Mouse (Mus musculus): ENCODE results near the gene Nadk. TPM values are rescaled to one million over a fixed set of nuclear protein-coding genes. Genes with fewer than 3 reads are reported as not detected.
"Not testable (repeated sequence)": the region's sequence is repeated elsewhere in the genome, so short reads cannot be mapped to it uniquely, and the experiment has no call there.

The Nadk gene
- polyA plus RNA-seq, 1 experiment from 2014 or later = 86.9 TPM

DNA sequence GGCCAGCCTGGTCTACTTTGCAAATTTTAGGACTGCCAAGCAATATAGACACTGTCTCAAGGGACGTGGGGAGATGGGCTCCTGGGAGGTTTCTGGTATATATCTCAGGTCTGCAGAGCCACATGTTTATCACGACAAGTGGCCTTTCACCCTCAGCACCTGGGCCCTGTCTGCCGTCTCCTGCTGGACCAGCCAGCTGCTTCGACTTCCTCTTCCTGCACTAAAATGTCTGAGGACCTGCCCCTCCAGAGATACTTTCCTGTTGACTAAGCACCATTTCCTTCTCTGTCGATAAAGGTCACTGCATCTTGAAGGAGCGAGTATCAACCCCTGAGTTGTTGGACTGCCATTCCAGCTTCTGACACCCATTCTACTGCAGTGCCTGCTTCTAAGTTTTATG lies 2.7 kb upstream of the Nadk start:
- WGBS = 82% methylated on average over 6 of the region's 6 CpGs
- Histone ChIP-seq H3K4me1 (peaks cover 20% of the 10 kb centered on the region), H3K36me3 (peaks cover 61% of the 10 kb centered on the region), H3K9me3 (no peaks in the 10 kb centered on the region), H3K27ac (no peak overlapping the region), H3K27me3 (replicated peaks) (no peaks in the 10 kb centered on the region), H3K4me3 (no peak overlapping the region), H3K9ac (no peak overlapping the region), H3K4me2 (replicated peaks) (no peak overlapping the region)
- ATAC-seq (ENCODE audit: low FRiP score, low read depth) = no peak

DNA sequence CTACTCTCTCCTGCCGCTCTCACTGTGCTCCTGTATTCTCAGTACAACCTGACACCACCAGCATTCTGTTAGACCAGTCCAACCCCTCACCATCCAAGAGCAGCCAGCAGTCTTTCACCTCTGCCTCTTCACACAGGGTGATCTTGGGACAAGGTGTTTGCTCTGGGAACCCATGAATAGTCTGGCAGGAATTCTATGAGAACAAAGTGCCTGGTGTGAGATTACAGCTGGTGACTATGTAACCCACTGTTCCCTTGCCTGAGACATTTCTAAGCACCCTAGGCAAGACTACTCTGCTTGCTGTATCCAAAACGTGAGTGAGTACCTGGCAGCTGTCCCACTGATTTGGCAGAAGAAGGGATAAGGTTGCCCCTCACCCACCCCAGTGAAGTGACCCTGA lies 1.2 kb upstream of the Nadk start:
- no peaks in the 10 kb centered on the region for H3K9me3 ChIP-seq
- H3K4me3 ChIP-seq = no peak overlapping the region
- ATAC-seq (ENCODE audit: low FRiP score, low read depth) = no peak
- H3K36me3 ChIP-seq = peaks cover 46% of the 10 kb centered on the region
- no peak overlapping the region for H3K4me2 ChIP-seq (replicated peaks)
- H3K9ac ChIP-seq = no peak overlapping the region
- H3K4me1 ChIP-seq = peaks cover 27% of the 10 kb centered on the region
- no peak overlapping the region for H3K27ac ChIP-seq
- WGBS = 66% methylated on average over 2 of the region's 2 CpGs
- H3K27me3 ChIP-seq (replicated peaks) = no peaks in the 10 kb centered on the region

DNA sequence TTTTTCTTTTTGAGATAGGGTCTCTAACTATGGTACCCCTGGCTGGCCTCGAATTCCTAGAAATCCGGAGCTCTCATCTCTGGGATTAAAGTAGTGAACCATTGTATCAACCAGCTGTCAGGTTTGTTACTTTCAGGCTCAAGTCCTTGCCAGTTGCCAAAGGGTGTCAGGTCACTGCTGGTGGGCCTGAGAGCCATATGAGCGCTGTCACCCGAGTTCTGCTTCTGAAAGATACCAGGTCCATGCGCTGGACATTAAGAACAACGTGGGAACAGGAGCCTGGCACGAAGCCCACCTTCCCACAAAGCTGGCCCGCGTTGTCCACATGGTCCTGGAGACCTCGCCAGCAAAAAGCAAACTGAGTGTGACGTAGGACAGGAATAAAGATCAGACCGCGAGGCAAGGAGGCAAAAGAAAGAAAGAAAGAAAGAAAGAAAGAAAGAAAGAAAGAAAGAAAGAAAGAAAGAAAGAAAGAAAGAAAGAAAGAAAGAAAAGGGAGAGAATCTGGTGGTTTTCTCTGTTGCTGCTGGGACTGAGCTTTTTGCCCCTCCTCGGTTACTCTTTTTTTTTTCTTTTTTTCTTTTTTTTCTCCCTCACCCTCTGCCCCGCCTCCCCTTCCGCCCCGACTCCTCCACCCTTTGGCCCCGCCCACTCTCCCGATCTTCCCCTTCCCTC lies 684 bp downstream of the Nadk start:
- Histone ChIP-seq H3K36me3 (peaks cover 31% of the 10 kb centered on the region), H3K9ac (peak overlapping the region; percentile 79; the same call in 1 of the 2 replicates), H3K4me1 (peaks cover 27% of the 10 kb centered on the region), H3K27ac (peak overlapping the region; percentile 71), H3K4me3 (peak overlapping the region; percentile 88), H3K4me2 (replicated peaks) (peak overlapping the region; percentile 89), H3K27me3 (replicated peaks) (no peaks in the 10 kb centered on the region), H3K9me3 (no peaks in the 10 kb centered on the region)
- no peak for ATAC-seq (ENCODE audit: low FRiP score, low read depth)
- WGBS = 5% methylated on average over 18 of the region's 19 CpGs

DNA sequence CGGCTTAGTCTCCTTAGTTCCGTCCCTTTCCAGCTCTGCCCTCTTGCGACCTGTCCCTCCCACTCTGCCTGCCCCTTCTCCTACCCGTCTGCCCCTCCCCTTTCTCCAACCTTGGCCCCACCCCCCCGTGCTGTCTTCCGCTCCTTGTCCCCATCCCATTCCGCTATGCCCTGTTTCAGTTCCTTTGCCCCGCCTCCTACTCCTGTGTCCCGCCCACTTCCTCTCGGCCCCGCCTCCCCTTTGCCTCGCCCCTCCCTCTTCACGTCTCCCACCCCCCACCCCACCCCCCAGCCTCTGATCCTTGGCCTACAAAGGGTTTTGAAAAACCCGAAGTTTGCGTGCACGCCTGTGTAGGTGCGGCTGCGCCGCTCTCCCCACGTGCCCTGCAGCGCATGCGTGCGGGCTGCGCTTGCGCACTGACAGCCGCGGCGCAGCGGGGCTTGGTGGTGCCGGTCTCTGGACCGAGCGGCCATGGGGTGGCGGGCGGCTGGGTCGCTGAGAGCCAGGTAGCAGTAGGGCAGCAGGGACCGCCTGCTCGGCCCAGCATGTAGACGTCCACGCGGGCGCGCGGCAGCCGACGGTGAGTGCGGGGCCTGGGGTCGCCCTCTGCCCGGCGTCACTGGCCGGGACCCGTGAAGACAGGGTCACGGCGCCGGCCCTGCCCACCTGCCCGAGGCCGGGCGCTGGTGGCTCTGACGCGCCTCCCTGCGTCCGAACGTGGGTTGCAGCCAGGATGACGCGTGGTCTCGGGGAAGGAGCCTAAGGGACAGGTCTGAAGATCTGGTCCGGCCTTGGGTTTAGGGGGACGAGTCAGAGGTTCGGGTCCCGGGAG lies 1.4 kb downstream of the Nadk start:
- Histone ChIP-seq H3K4me3 (peak overlapping the region; percentile 88), H3K36me3 (peaks cover 26% of the 10 kb centered on the region), H3K9me3 (no peaks in the 10 kb centered on the region), H3K27ac (peak overlapping the region; percentile 70; the same call in 1 of the 2 replicates), H3K4me2 (replicated peaks) (peak overlapping the region; percentile 89), H3K9ac (peak overlapping the region; percentile 79), H3K27me3 (replicated peaks) (no peaks in the 10 kb centered on the region), H3K4me1 (peaks cover 27% of the 10 kb centered on the region)
- WGBS = under 1% methylated on average over 69 of the region's 69 CpGs
- peak; percentile 95 for ATAC-seq (ENCODE audit: low FRiP score, low read depth)

DNA sequence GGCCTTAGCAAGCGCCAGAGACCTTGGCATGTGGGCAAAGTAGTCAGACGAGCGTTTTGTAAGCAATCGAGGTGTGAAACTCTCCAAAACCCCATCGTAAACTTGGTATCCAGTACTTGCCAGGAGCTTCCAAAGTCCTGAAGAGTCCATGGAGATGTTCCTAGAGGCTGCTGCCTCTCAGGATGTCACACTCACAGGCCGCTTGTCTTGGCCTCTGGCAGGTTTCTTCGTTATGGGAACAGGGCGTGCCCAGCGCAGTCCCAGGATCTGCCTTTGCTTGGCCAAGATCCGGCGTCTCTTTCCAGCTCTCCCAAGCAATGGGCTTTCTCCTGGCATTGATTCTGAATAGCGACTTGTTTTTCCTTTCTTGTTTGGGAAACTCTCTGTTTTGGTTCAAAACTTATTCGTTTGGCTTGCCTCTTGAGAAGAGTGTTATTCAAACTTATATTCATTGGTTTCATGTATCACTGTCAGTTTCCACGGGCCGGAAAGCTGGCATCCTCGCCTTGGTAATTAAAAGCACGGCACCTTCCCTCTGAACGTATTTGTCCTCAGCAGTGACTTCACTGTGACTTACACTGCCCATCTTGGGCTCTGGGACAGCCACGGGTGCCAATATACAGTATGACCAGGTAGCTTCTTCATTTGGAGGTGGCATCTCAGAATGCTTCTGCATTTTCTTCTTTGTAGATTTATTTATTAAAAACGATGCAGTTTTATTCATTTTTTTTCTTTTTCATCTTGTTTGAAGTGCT lies 2.3 kb downstream of the Nadk start:
- ATAC-seq (ENCODE audit: low FRiP score, low read depth) = no peak
- 15% methylated on average over 20 of the region's 20 CpGs for WGBS
- Histone ChIP-seq H3K9me3 (no peaks in the 10 kb centered on the region), H3K36me3 (peaks cover 17% of the 10 kb centered on the region), H3K9ac (peak overlapping the region; percentile 79), H3K27me3 (replicated peaks) (no peaks in the 10 kb centered on the region), H3K4me2 (replicated peaks) (peak overlapping the region; percentile 89), H3K27ac (peak overlapping the region; percentile 70; the same call in 1 of the 2 replicates), H3K4me1 (peaks cover 27% of the 10 kb centered on the region), H3K4me3 (peak overlapping the region; percentile 88)

DNA sequence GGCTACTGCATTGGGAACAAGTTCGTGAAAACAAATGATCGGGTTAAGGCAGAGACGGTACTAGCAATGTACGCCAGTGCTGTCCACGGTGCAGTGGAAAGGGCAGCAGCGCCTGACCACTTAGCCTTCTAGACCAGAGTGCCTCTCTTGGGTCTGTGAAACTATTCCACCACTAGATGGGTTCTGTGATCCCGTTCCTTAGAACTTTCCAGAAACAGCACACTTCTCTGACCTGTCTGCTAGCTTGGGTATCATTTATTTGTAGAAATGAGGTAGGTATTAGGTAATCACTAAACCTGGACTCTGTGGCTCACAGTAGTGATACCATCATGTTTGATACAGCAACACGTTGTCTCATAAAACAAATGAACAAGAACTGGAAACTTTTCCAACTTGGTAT lies 4.4 kb downstream of the Nadk start:
- Histone ChIP-seq H3K4me2 (replicated peaks) (no peak overlapping the region), H3K27me3 (replicated peaks) (no peaks in the 10 kb centered on the region), H3K4me3 (no peak overlapping the region), H3K4me1 (peaks cover 25% of the 10 kb centered on the region), H3K9ac (no peak overlapping the region), H3K9me3 (no peaks in the 10 kb centered on the region), H3K27ac (no peak overlapping the region), H3K36me3 (no peaks in the 10 kb centered on the region)
- ATAC-seq (ENCODE audit: low FRiP score, low read depth) = no peak
- 75% methylated on average over 8 of the region's 8 CpGs for WGBS

DNA sequence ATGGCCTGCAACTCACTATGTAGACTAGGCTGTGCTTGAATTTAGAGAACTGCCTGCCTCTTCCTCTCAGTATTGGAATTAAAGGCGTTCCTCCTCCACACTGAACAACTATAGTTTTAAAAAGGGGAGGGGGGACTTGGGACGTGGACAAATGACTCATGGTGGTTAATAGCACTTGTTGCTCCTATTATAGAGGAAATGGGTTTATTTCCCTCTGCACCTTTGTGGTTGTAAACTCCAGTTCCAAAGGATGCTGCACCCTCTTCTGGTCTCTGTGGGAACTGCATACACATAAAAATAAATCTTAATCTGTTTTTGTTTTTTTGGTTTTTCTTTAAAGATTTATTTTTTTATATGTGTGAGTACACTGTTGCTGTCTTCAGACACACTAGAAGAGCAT lies 6.0 kb downstream of the Nadk start:
- H3K4me1 ChIP-seq = peaks cover 12% of the 10 kb centered on the region
- H3K27ac ChIP-seq = no peak overlapping the region
- no peak overlapping the region for H3K4me3 ChIP-seq
- H3K9ac ChIP-seq = no peak overlapping the region
- 8% methylated on average over 2 of the region's 2 CpGs for WGBS
- no peaks in the 10 kb centered on the region for H3K36me3 ChIP-seq
- H3K9me3 ChIP-seq = no peaks in the 10 kb centered on the region
- H3K27me3 ChIP-seq (replicated peaks) = no peaks in the 10 kb centered on the region
- ATAC-seq (ENCODE audit: low FRiP score, low read depth) = no peak
- no peak overlapping the region for H3K4me2 ChIP-seq (replicated peaks)

DNA sequence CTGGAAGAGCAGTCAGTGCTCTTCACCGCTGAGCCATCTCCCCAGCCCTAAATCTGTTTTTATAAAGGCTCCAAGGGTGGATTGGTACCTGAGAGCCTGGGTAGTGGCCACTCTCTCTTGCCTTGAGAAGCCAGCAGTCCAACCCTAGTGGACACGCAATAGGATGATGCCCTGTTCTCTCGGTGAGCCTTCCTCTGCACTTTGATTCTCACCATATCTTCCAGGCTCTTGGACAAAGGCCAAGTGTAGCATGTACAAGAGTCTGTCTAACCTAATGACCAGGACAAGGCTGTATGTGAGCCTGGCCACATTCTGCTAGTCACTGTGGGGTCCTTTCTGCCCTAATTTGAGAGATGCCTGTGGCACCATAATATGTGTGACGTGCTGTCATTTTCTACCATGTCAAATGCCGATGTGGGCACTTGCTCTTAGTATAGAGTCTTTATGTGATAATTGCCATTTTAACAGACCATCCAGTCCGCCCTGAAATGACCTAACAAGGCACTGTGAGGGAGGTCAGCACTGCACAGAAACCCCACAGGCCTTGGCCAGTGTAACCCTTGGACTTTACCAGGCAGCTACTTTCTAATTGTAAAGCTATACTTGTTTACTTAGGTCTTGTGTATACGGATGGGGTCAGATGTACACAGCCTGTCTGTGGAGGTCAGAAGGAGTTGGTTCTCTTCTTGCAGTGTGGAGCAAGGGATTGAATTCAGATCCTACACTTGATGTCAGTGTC lies 6.6 kb downstream of the Nadk start:
- Histone ChIP-seq H3K4me2 (replicated peaks) (no peak overlapping the region), H3K36me3 (no peaks in the 10 kb centered on the region), H3K9ac (no peak overlapping the region), H3K4me1 (peaks cover 12% of the 10 kb centered on the region), H3K27me3 (replicated peaks) (no peaks in the 10 kb centered on the region), H3K27ac (no peak overlapping the region), H3K4me3 (no peak overlapping the region), H3K9me3 (no peaks in the 10 kb centered on the region)
- no peak for ATAC-seq (ENCODE audit: low FRiP score, low read depth)
- WGBS = 88% methylated on average over 7 of the region's 7 CpGs

DNA sequence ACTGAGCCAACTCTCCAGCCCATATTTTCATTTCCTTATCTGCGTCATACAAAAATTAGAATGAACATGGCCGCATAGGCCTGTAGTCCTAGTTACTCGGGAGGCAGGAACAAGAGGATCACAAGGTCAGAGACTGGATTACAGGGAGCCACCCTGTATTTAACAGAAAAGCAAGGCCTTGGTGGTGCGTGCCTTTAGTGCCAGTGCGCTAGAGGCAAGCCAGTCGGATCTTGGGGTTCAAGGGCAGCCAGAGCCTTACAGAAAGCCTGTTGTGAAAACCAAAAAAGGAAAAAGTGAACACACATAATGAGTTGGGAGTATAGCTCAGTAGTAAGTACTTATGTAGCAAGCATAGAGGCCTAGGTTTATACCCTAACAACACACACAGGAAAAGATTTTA lies 7.6 kb downstream of the Nadk start:
- no peak overlapping the region for H3K9ac ChIP-seq
- peaks cover 3% of the 10 kb centered on the region for H3K4me1 ChIP-seq
- H3K36me3 ChIP-seq = no peaks in the 10 kb centered on the region
- no peak overlapping the region for H3K27ac ChIP-seq
- 96% methylated on average over 6 of the region's 6 CpGs for WGBS
- no peak for ATAC-seq (ENCODE audit: low FRiP score, low read depth)
- no peaks in the 10 kb centered on the region for H3K9me3 ChIP-seq
- H3K4me3 ChIP-seq = no peak overlapping the region
- no peak overlapping the region for H3K4me2 ChIP-seq (replicated peaks)
- no peaks in the 10 kb centered on the region for H3K27me3 ChIP-seq (replicated peaks)

DNA sequence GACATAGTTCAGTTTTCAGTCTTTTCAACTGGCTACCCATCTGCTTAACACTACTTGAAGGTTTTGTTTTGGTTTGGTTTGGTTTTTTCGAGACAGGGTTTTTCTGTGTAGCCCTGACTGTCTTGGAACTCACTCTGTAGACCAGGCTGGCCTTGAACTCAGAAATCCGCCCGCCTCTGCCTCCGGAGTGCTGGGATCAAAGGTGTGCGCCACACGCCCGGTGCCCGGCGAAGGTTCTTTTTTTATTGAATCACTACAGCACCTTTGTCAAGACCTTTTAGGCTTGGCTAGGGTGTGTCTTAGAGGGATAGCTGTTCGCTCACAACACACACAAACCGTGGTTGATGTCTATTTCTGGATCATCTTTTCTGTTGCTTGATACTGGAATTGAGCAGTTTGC lies 8.1 kb downstream of the Nadk start:
- not testable (repeated sequence) for H3K27ac ChIP-seq; ATAC-seq (ENCODE audit: low FRiP score, low read depth); H3K9ac ChIP-seq; H3K27me3 ChIP-seq (replicated peaks); H3K9me3 ChIP-seq; H3K4me3 ChIP-seq; H3K36me3 ChIP-seq; H3K4me1 ChIP-seq; H3K4me2 ChIP-seq (replicated peaks)
- WGBS = 94% methylated on average over 11 of the region's 11 CpGs

DNA sequence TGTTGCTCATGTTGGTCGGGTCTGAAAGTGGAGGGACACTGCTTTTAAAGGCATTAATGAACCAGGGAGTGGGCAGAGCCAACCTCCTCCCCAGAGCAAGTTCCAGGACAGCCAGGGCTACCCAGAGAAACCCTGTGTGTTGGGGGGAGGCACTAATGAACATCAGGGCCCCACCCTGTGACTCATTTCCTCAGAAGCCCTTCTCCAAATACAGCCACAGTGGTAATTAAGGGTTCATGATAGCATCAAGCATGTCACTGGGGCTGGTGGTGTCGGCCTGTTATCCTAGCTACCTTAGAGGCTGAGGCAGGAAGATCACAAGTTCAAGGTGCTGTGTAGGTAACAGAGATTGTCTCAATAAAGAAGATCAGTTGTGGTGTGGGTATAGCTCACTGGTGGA lies 9.3 kb downstream of the Nadk start:
- H3K27me3 ChIP-seq (replicated peaks) = no peaks in the 10 kb centered on the region

DNA sequence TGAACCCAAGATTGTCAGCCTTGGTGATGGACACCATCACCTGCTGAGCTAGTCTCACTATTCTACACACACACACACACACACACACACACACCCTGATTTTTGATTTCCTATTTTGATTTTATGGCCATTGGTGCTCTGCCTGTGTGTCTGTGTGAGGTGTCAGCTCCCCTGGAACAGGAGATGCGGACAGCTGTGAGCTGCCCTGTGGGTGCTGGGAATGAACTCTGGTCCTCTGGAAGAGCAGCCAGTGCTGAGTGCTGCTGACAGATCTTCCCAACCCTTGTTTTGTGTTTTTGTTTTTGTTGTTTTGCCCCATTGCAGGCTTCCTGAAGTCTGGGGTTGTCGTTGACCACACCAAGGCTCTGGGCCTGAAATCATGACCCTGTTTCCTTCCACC lies 11.0 kb downstream of the Nadk start:
- WGBS = 94% methylated on average over 2 of the region's 2 CpGs
- Histone ChIP-seq H3K4me2 (replicated peaks) (no peak overlapping the region), H3K36me3 (peaks cover 18% of the 10 kb centered on the region), H3K27me3 (replicated peaks) (no peaks in the 10 kb centered on the region), H3K27ac (no peak overlapping the region), H3K9me3 (no peaks in the 10 kb centered on the region), H3K4me3 (no peak overlapping the region), H3K9ac (no peak overlapping the region), H3K4me1 (no peaks in the 10 kb centered on the region)
- no peak for ATAC-seq (ENCODE audit: low FRiP score, low read depth)

More for the DNA sequence above, 9.3 kb downstream of the Nadk start:
- Histone ChIP-seq H3K4me2 (replicated peaks) (no peak overlapping the region), H3K4me3 (no peak overlapping the region), H3K36me3 (peaks cover 1% of the 10 kb centered on the region; the same call in 1 of the 2 replicates), H3K27ac (no peak overlapping the region), H3K4me1 (no peaks in the 10 kb centered on the region), H3K9ac (no peak overlapping the region), H3K9me3 (no peaks in the 10 kb centered on the region)
- WGBS = 87% methylated on average over 2 of the region's 2 CpGs
- ATAC-seq (ENCODE audit: low FRiP score, low read depth) = no peak
